Mouse (Mus musculus): ENCODE data around the gene Zmym2. TPM values are rescaled to one million over a fixed set of nuclear protein-coding genes. Genes with fewer than 3 reads are reported as not detected.
A peak's percentile ranks its signal among the peaks of the same experiment; 100 is the strongest.
"Not testable (repeated sequence)": the region's sequence is repeated elsewhere in the genome, so short reads cannot be mapped to it uniquely, and the experiment has no call there.

Gene Zmym2
- polyA plus RNA-seq, 1 experiment from 2014 or later, result 59.9 TPM

DNA sequence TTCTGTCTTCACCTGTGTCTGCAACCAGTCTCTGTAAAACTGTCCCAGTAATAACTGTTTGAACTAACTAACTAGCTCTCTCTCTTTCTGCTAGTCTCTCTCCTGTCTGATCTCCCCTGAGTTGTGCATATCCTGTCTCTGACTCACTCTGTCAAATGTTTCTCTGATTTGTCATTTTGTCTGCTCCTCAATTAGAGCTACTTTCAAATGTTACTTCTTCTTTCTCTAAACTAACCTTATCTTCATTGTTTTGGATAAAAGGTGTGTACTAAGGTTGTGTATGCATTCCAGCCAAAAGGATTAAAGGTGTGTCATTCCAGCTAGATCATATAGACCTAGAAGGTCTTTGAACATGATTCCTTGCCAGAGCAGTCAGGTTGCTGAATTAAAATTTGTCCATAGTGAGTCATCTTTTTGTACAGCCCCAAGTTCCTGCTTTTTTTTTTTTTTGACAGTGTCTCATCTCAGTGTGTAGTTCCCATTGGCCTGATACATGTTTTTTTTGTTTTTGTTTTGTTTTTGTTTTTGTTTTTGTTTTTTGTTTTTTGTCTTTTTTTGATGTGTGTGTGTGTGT, 10.8 kb upstream of the Zmym2 start:
- Histone ChIP-seq H3K27ac (ENCODE audit: low read depth, low read length) (no peak overlapping the region), H3K27me3 (ENCODE audit: control insufficient read depth, insufficient read depth, low read length) (no peaks in the 10 kb centered on the region), H3K9ac (replicated peaks; ENCODE audit: low read depth, low read length) (no peak overlapping the region), H3K4me1 (ENCODE audit: control insufficient read depth, insufficient read depth, low read length) (no peaks in the 10 kb centered on the region), H3K4me2 (ENCODE audit: low read depth, low read length) (no peak overlapping the region), H3K4me3 (ENCODE audit: low read depth, low read length) (no peak overlapping the region), H3K9me3 (ENCODE audit: control insufficient read depth, low read length) (no peaks in the 10 kb centered on the region), H3K36me3 (ENCODE audit: control insufficient read depth, insufficient read depth, low read length) (no peaks in the 10 kb centered on the region)
- ATAC-seq (ENCODE audit: low read depth), result no peak

DNA sequence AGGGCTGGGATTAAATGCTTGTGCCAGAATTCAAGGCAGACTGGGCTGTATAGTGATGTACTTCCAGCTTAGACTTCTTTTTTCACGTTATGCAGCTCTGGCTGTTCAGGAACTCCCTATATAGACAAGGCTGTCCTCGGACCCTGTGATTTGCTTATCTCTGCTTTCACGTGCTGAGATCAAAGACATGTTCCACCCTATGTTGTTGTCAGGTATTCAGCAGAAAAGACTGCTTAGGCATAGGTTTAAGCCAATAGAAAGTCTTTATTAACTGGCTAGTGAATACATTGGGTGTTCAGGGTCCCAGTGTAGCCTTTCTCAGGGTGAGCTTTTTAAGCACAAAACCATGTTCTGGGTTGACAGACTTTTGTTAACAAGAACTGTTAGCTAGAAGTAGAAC, 5.2 kb upstream of the Zmym2 start:
- no peak overlapping the region for H3K9ac ChIP-seq (replicated peaks; ENCODE audit: low read depth, low read length)
- no peaks in the 10 kb centered on the region for H3K36me3 ChIP-seq (ENCODE audit: control insufficient read depth, insufficient read depth, low read length)
- H3K4me3 ChIP-seq (ENCODE audit: low read depth, low read length), result no peak overlapping the region
- H3K9me3 ChIP-seq (ENCODE audit: control insufficient read depth, low read length), result no peaks in the 10 kb centered on the region
- no peak overlapping the region for H3K4me2 ChIP-seq (ENCODE audit: low read depth, low read length)
- no peaks in the 10 kb centered on the region for H3K27me3 ChIP-seq (ENCODE audit: control insufficient read depth, insufficient read depth, low read length)
- no peak for ATAC-seq (ENCODE audit: low read depth)
- H3K27ac ChIP-seq (ENCODE audit: low read depth, low read length), result no peak overlapping the region
- WGBS, result 76% methylated on average over 3 of the region's 3 CpGs
- H3K4me1 ChIP-seq (ENCODE audit: control insufficient read depth, insufficient read depth, low read length), result no peaks in the 10 kb centered on the region

DNA sequence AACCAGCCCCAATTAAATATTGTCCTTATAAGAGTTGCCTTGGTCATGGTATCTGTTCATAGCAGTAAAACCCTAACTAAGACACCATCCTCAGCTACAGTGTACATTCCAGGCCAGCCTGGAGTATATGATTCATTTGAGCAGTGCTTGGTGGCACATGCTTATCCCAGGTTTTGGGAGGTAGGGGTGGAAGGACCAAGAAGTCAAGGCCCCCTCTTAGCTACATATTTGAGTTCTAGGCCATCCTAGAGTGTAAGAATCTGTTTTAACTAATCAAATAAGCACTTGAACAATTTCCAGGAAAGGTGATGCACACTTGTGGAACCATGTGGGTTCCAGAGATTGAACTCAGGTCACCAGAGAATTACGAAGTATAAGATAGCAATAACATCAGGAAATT, 3.0 kb upstream of the Zmym2 start:
- Histone ChIP-seq H3K27me3 (ENCODE audit: control insufficient read depth, insufficient read depth, low read length) (no peaks in the 10 kb centered on the region), H3K9me3 (ENCODE audit: control insufficient read depth, low read length) (no peaks in the 10 kb centered on the region), H3K9ac (replicated peaks; ENCODE audit: low read depth, low read length) (no peak overlapping the region), H3K36me3 (ENCODE audit: control insufficient read depth, insufficient read depth, low read length) (no peaks in the 10 kb centered on the region), H3K4me1 (ENCODE audit: control insufficient read depth, insufficient read depth, low read length) (peaks cover 4% of the 10 kb centered on the region; the same call in 1 of the 2 replicates), H3K4me2 (ENCODE audit: low read depth, low read length) (no peak overlapping the region), H3K27ac (ENCODE audit: low read depth, low read length) (no peak overlapping the region), H3K4me3 (ENCODE audit: low read depth, low read length) (no peak overlapping the region)
- no peak for ATAC-seq (ENCODE audit: low read depth)
- 100% methylated on average over 1 of the region's 1 CpGs for WGBS

DNA sequence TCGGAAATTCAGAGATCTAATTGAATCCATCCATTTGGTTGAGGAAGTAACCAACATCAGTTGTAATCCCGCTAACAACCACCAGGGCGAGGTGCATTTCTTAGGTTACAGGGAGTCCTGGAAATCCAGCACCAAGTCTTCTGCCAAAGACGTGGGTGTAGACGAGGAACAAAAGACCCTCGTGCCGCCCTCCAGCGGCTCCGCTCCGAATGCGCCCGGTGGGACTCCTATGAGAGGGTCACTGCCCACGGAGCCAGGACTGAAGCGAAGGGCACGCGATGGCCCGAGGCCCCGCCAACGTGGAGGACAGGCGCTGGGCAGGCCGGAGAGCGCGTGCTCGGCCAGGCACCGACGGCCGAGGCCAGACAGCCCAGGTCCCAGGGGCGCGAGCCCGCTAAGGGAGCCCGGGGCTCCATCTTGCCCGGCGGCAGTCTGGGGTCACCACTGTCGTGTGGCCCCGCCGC, 1.1 kb upstream of the Zmym2 start:
- no peaks in the 10 kb centered on the region for H3K36me3 ChIP-seq (ENCODE audit: control insufficient read depth, insufficient read depth, low read length)
- WGBS, result under 1% methylated on average over 22 of the region's 36 CpGs
- peak overlapping the region; percentile 50 for H3K9ac ChIP-seq (replicated peaks; ENCODE audit: low read depth, low read length)
- peak overlapping the region; percentile 88 for H3K27ac ChIP-seq (ENCODE audit: low read depth, low read length)
- no peaks in the 10 kb centered on the region for H3K27me3 ChIP-seq (ENCODE audit: control insufficient read depth, insufficient read depth, low read length)
- no peaks in the 10 kb centered on the region for H3K9me3 ChIP-seq (ENCODE audit: control insufficient read depth, low read length)
- H3K4me1 ChIP-seq (ENCODE audit: control insufficient read depth, insufficient read depth, low read length), result peaks cover 7% of the 10 kb centered on the region; the same call in 1 of the 2 replicates
- ATAC-seq (ENCODE audit: low read depth), result peak; percentile 21
- peak overlapping the region; percentile 50 for H3K4me3 ChIP-seq (ENCODE audit: low read depth, low read length)
- peak overlapping the region; percentile 51 for H3K4me2 ChIP-seq (ENCODE audit: low read depth, low read length)

- Histone ChIP-seq H3K9ac (replicated peaks; ENCODE audit: low read depth, low read length) (peak overlapping the region; percentile 69), H3K4me2 (ENCODE audit: low read depth, low read length) (peak overlapping the region; percentile 51), H3K27ac (ENCODE audit: low read depth, low read length) (peak overlapping the region; percentile 90), H3K4me3 (ENCODE audit: low read depth, low read length) (peak overlapping the region; percentile 50)
- H3K27me3 ChIP-seq (ENCODE audit: control insufficient read depth, insufficient read depth, low read length); H3K36me3 ChIP-seq (ENCODE audit: control insufficient read depth, insufficient read depth, low read length); H3K4me1 ChIP-seq (ENCODE audit: control insufficient read depth, insufficient read depth, low read length); H3K9me3 ChIP-seq (ENCODE audit: control insufficient read depth, low read length): not testable (repeated sequence)
- peak; percentile 96 for ATAC-seq (ENCODE audit: low read depth)
- 0% methylated on average over 36 of the region's 69 CpGs for WGBS
These were observed 363 bp upstream of the Zmym2 start for GRCm38 (mm10) chr14:56885986-56886593.

- peak overlapping the region; percentile 98 for H3K27ac ChIP-seq (ENCODE audit: low read depth, low read length)
- WGBS, result 0% methylated on average over 3 of the region's 3 CpGs
- ATAC-seq (ENCODE audit: low read depth), result no peak
- H3K4me1 ChIP-seq (ENCODE audit: control insufficient read depth, insufficient read depth, low read length), result peaks cover 7% of the 10 kb centered on the region; the same call in 1 of the 2 replicates
- H3K4me3 ChIP-seq (ENCODE audit: low read depth, low read length), result peak overlapping the region; percentile 78
- H3K9ac ChIP-seq (replicated peaks; ENCODE audit: low read depth, low read length), result peak overlapping the region; percentile 80
- H3K36me3 ChIP-seq (ENCODE audit: control insufficient read depth, insufficient read depth, low read length), result no peaks in the 10 kb centered on the region
- H3K9me3 ChIP-seq (ENCODE audit: control insufficient read depth, low read length), result no peaks in the 10 kb centered on the region
- peak overlapping the region; percentile 65 for H3K4me2 ChIP-seq (ENCODE audit: low read depth, low read length)
- no peaks in the 10 kb centered on the region for H3K27me3 ChIP-seq (ENCODE audit: control insufficient read depth, insufficient read depth, low read length)
These were observed 1.0 kb downstream of the Zmym2 start for GRCm38 (mm10) chr14:56887514-56887880.

DNA sequence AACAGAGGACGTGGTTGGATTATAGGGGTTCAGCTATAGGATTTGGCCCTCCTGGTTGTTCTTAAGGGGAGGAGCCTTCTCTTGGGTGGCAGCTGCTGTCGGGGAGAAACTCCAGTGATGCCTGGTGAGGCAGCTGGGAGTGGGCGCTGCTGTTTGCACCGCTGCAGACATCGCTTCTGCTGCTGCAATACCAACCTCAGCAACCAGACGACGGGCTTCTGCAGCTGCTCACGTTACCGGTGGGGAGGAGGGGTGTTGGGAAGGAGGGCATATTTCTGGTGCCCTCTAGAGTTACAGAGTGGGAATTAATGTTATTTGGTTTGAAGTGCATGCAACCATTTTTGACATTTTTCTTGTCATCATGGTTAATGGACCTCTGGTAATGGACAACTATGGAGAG, 1.4 kb downstream of the Zmym2 start:
- Histone ChIP-seq H3K4me1 (ENCODE audit: control insufficient read depth, insufficient read depth, low read length) (peaks cover 7% of the 10 kb centered on the region; the same call in 1 of the 2 replicates), H3K27me3 (ENCODE audit: control insufficient read depth, insufficient read depth, low read length) (no peaks in the 10 kb centered on the region), H3K4me2 (ENCODE audit: low read depth, low read length) (peak overlapping the region; percentile 65), H3K9ac (replicated peaks; ENCODE audit: low read depth, low read length) (peak overlapping the region; percentile 80), H3K4me3 (ENCODE audit: low read depth, low read length) (peak overlapping the region; percentile 78), H3K36me3 (ENCODE audit: control insufficient read depth, insufficient read depth, low read length) (no peaks in the 10 kb centered on the region), H3K9me3 (ENCODE audit: control insufficient read depth, low read length) (no peaks in the 10 kb centered on the region), H3K27ac (ENCODE audit: low read depth, low read length) (peak overlapping the region; percentile 98)
- ATAC-seq (ENCODE audit: low read depth), result no peak; the same call in 1 of the 2 replicates
- under 1% methylated on average over 9 of the region's 9 CpGs for WGBS

DNA sequence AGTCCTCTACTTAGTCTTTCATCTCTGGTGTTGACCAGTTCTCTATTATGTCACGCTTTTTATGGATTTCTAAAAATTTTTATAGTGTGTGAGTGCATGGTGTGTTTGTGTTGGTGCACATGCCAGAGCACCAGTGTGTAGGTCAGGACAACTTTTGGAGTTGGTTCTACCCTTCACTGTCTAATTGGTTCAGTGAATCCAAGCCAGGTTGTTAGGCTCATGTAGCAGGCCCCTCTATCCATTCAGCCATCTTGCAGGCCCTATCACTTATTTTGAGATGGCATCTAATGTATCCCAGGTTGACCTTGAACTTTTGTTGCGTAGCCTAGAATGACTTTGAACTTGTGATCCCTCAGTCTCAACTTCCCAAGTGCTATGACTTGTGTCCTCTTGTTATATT, 2.0 kb downstream of the Zmym2 start:
- Histone ChIP-seq H3K4me1 (ENCODE audit: control insufficient read depth, insufficient read depth, low read length) (peaks cover 7% of the 10 kb centered on the region; the same call in 1 of the 2 replicates), H3K4me3 (ENCODE audit: low read depth, low read length) (peak overlapping the region; percentile 78), H3K4me2 (ENCODE audit: low read depth, low read length) (peak overlapping the region; percentile 65), H3K9me3 (ENCODE audit: control insufficient read depth, low read length) (no peaks in the 10 kb centered on the region), H3K36me3 (ENCODE audit: control insufficient read depth, insufficient read depth, low read length) (no peaks in the 10 kb centered on the region), H3K9ac (replicated peaks; ENCODE audit: low read depth, low read length) (no peak overlapping the region), H3K27ac (ENCODE audit: low read depth, low read length) (no peak overlapping the region), H3K27me3 (ENCODE audit: control insufficient read depth, insufficient read depth, low read length) (no peaks in the 10 kb centered on the region)
- ATAC-seq (ENCODE audit: low read depth), result no peak
- WGBS, result 80% methylated on average over 2 of the region's 2 CpGs

DNA sequence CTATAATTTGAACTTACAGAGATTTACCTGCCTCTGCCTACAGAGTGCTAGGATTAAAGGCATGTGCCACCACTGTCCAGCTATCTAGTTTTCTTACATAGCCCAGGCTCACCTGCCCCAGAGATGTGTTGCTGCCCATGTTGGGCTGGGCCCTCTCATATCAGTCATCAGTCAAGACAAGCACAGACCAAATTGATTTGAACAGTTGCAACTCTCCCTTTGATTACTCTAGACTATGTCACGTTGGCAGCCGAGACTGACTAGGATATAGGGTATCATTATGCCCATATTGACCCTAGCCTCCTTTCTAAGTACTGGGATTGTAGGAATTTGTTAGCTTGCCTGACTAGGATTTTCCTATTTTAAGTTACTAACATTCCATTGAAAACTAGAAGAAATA, 8.0 kb downstream of the Zmym2 start:
- Histone ChIP-seq H3K4me3 (ENCODE audit: low read depth, low read length) (no peak overlapping the region), H3K4me2 (ENCODE audit: low read depth, low read length) (no peak overlapping the region), H3K27ac (ENCODE audit: low read depth, low read length) (no peak overlapping the region), H3K36me3 (ENCODE audit: control insufficient read depth, insufficient read depth, low read length) (no peaks in the 10 kb centered on the region), H3K9ac (replicated peaks; ENCODE audit: low read depth, low read length) (no peak overlapping the region), H3K27me3 (ENCODE audit: control insufficient read depth, insufficient read depth, low read length) (no peaks in the 10 kb centered on the region), H3K9me3 (ENCODE audit: control insufficient read depth, low read length) (no peaks in the 10 kb centered on the region; the same call in 1 of the 2 replicates), H3K4me1 (ENCODE audit: control insufficient read depth, insufficient read depth, low read length) (no peaks in the 10 kb centered on the region; the same call in 1 of the 2 replicates)
- 90% methylated on average over 2 of the region's 2 CpGs for WGBS
- no peak for ATAC-seq (ENCODE audit: low read depth)
